Mouse (Mus musculus) lung, adult 2 months (tissue): ENCODE measurements around the gene Shf.

Experiments used
- CTCF ChIP-seq: fragments of 200-500 bp; IDR thresholded peaks from 2 replicates; pipeline ENCODE4 v1.5.1; 2011; ENCODE audit warnings: mild to moderate bottlenecking, low read length, control low read depth; ENCODE audit not compliant: insufficient read depth
- POLR2A ChIP-seq: fragments of 200-500 bp; IDR thresholded peaks from 2 replicates; pipeline ENCODE4 v1.6.1; 2011; ENCODE audit warnings: low read depth, mild to moderate bottlenecking, control low read depth, low read length, borderline replicate concordance; ENCODE audit errors: extremely low read depth

DNA sequence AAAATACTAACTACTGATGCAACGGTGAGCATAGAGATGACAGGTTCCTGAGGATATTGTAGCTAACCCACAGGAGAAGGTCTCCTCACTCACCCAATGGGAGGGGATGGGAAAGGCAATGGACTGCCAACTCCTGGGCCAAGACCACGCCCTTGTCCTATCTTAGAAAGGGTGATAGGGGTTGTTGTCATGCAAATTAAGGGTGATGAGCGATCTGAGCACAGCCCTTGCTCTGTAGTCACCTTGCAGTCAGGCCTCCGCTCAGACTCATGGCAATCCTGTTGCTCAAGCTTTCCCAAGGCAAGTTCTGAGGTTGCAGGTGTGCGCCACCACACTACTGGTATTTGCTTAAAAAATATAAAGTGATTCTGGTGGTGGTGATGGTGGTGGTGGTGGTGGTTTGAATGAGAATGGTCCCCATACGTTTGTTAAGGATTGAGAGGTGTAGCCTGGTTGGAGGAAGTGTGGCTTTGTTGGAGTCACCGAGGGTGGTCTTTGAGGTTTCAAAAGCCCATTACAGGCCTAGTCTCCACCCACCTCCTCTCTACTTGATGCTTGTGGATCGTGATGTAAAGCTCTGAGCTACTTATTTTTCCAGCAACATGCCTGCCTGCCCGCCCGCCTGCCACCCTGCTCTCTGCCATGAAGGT lies 1.3 kb upstream of the Shf start:
- TF ChIP-seq POLR2A (no peak), CTCF (no peak)
